Mouse (Mus musculus): Measurements from ENCODE around the gene Gabpb2.

GRCm38 (mm10) chr3:95235386-95236301 lies 17.9 kb upstream of the Gabpb2 start:
- TF ChIP-seq CHD1 (IDR thresholded peaks at IDR 0.05; ENCODE audit: low read depth, low read length) (no peak), POLR2A (IDR thresholded peaks at IDR 0.05; ENCODE audit: control insufficient read depth in 1 of 2, insufficient read depth in 1 of 2, low read depth in 1 of 2, low read length in 2 of 2, poor library complexity in 1 of 2) (no peak; a peak in 1 of 4 replicates), MYC (IDR thresholded peaks at IDR 0.05; ENCODE audit: low read depth, low read length) (no peak), E2F4 (IDR thresholded peaks at IDR 0.05; ENCODE audit: borderline replicate concordance, low read depth, low read length) (no peak), MAFK (IDR thresholded peaks at IDR 0.05; ENCODE audit: borderline replicate concordance, low read depth, low read length) (no peak), HCFC1 (IDR thresholded peaks at IDR 0.05; ENCODE audit: low read depth, low read length) (no peak), GATA1 (IDR thresholded peaks at IDR 0.05; ENCODE audit: low read depth, low read length) (no peak)
